Mouse (Mus musculus): ENCODE measurements around the gene Rnf227.

DNA sequence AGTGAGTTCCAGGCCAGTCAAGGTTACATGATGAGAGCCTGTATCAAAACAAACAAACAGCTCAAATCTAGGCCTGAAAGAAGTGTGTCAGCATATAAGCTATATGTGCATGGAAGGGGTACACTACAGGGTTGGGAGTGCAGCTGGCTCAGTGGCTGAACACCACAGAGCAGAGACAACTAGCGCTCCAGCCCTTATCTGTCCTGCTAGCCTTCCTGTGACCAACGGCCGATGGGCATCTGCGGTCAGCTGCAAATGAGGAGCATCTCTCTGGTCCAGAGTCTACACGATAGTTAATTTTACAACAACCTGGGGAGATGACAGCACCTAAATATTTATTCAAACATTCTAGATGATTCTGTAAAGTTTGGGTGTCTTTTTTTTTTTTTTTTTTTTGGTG, 49.1 kb upstream of the Rnf227 start:
- TF ChIP-seq CTCF (IDR thresholded peaks at IDR 0.05; ENCODE audit: extremely low read depth, insufficient read depth, low read length) (no peak), POLR2A (IDR thresholded peaks at IDR 0.05; ENCODE audit: extremely low read depth, insufficient read depth, low read length) (no peak)

Data from cortical plate, adult 2 months (tissue).